Mouse (Mus musculus) embryo, embryonic 10.5 days (tissue): ENCODE data around the gene Havcr1.
A peak's percentile ranks its signal among the peaks of the same experiment; 100 is the strongest.
"Not testable (repeated sequence)": the region's sequence is repeated elsewhere in the genome, so short reads cannot be mapped to it uniquely, and the experiment has no call there.

Source experiments
- DNase-seq: peaks from one replicate; pipeline ENCODE4 v3.0.0-alpha.2; 2015; ENCODE audit warnings: low spot score

The Havcr1 gene

GRCm38 (mm10) chr11:46735076-46735475 is at the start of gene Havcr1:
Havcr1 (plus strand) TSS chr11:46735080.
- DNase-seq, result not testable (repeated sequence)

DNA sequence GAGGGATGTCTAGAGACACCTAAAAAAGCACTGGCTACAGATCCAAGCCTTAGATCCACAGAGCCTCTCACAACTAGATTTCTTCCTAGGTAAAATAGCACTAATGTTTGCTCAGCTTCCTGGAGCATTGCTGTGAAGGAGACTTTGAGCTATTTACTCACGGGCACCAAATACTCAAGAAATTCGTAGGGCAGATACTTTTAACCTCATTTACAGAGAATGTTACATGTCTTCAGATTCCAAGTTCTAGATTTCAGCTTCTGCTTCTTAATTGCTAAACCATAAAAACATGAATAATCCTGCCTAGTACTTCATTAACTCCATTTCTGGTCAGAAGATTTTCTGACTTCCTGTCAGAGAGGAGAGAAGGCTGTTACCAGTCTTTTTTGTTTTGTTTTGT is 44.7 kb upstream of the Havcr1 start:
- DNase-seq, result no peak

DNA sequence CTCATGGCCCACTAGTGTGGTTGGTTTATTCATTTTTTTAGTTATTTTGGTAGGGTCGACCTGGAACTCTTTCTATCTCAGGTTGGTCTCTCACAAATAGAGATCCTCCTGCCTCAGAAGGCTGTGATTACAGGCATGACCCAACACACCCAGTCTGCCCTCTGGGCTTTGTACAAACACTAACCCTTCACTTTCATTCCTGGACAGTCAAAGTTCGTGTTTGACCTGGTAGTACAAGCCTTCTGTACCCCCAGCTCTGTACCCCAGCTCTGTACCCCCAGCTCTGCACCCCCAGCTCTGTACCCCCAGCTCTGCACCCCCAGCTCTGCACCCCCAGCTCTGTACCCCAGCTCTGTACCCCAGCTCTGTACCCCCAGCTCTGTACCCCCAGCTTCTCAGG is 39.0 kb upstream of the Havcr1 start:
- DNase-seq, result not testable (repeated sequence)

DNA sequence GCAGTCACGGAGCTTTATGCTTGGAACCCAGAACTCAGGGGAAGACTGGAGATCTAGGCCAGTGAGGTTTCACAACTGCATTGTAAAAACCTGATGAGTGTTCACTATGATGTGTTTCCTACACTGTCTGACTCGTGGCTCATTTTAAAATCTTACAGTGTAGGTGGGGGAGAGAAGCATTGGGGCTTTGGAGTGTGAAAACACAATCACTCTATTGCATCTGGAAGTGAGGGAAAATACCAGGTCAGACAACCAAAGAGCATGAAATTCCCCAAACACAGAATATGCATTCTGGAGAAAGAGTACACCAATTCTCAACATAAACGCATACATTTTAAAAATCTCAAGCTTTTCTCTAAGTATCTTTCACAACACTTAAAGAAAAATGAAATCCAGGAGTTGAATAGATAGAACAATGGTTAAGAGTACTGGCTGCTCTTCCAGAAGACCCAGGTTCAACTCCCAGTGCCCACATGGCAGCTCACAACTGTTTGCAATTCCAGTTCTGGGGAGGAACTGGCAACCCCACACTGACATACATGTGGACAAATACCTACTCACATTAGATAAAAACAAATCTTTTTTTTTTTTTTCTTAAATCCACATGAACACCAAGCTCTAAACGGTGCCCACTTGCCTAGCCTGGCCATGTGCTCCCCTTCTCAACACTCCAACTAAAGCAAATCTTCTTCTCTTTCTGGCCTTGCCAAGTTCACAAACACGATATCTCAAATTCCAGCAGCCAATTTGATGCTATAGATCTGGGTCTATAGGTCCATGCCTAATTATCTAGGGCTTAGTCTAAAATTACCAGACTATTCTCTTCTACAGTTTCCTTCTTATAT is 37.2 kb upstream of the Havcr1 start:
- DNase-seq, result no peak

GRCm38 (mm10) chr11:46698278-46698655 is 36.6 kb upstream of the Havcr1 start:
- no peak for DNase-seq

DNA sequence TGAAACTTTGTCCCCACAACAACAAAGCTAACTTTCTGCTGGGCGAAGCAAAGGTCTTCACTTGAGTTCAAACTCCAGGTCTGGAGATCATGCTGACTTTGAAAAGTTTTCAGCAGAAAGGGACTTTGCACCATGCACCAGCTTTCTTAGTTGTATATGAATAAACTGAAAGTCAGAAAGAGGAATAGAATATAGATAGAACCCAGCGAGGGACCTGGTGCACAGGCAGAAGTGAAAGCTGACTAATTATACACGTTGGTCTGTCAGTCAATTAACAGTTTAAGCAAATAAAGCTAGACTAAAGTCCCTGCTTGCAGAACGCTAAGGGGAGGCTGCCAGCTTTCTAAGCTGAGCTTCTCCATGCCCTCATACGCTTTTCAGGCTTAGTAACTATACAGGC is 36.0 kb upstream of the Havcr1 start:
- DNase-seq, result no peak

GRCm38 (mm10) chr11:46706664-46707356 is 28.1 kb upstream of the Havcr1 start, which contains the start of gene Timd2:
Timd2 (minus strand) TSS chr11:46707061.
- no peak for DNase-seq

DNA sequence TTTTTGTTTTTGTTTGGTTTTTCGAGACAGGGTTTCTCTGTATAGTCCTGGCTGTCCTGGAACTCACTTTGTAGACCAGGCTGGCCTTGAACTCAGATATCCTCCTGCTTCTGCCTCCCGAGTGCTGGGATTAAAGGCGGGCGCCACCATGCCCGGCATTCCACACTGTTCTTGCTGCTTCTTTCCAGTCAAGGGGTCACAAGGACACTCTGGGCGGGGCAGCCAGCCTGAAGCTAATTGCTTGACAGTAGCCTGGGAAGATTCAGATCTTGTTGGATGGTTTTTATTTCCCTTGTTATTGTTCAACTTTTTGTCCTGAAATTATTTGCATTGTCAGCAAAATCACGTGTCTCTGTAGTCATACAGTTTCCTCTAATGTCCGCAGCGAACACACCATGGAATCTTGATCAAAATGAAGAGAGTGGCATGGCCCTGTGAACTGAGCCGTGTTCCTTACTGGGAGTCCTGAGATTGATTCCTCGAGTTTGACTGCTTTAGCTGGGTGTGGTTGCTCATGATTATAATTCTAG is 3.3 kb upstream of the Havcr1 start:
- no peak for DNase-seq

- peak; percentile 53 for DNase-seq
Measured at GRCm38 (mm10) chr11:46733242-46733789, 1.6 kb upstream of the Havcr1 start.

- no peak for DNase-seq
Measured at GRCm38 (mm10) chr11:46734617-46735016, 263 bp upstream of the Havcr1 start.

- no peak for DNase-seq
Measured at GRCm38 (mm10) chr11:46739501-46739900, 4.6 kb downstream of the Havcr1 start.

GRCm38 (mm10) chr11:46740886-46741285 is 6.0 kb downstream of the Havcr1 start:
- no peak for DNase-seq

GRCm38 (mm10) chr11:46741716-46742115 is 6.8 kb downstream of the Havcr1 start:
- DNase-seq, result no peak

GRCm38 (mm10) chr11:46747996-46748395 is 13.1 kb downstream of the Havcr1 start:
- no peak for DNase-seq

DNA sequence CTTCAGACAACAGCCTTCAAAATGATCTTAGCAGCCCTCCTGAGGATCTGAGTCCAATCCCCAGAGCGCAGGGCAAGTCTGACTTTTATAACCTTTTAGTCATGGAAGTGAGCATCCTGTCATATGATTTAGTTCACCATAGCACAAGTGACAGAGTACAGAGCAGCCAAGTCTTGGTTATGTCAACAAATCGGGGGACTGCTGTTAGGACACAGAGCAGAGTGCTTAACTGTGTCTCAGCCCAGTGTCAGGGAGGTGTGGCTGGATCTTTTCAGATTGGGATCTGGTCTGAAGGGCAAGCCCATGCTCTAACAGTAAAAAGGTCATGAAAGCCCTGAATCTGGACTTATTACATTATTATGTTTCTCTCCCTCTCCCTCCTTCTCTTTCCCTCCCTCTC is 18.8 kb downstream of the Havcr1 start:
- peak; percentile 11 for DNase-seq

DNA sequence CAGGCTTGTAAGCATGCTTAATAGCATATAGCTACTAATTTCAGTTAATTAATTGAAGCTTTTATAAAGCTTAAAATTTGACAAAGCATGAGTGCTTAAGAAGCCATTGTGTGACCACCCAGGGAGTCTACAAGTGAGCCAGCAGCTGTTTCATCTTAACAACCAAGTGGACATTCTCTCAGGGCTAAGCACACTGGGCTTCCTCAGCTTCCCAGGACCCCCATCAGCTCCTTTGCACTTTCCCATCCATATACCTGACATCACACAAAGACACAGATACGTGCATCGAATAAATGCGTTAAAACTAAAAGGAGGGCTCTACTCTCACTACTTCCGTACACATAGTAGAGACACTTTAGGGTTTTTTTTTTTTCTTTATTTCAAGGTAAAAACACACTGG is 19.8 kb downstream of the Havcr1 start:
- no peak for DNase-seq

DNA sequence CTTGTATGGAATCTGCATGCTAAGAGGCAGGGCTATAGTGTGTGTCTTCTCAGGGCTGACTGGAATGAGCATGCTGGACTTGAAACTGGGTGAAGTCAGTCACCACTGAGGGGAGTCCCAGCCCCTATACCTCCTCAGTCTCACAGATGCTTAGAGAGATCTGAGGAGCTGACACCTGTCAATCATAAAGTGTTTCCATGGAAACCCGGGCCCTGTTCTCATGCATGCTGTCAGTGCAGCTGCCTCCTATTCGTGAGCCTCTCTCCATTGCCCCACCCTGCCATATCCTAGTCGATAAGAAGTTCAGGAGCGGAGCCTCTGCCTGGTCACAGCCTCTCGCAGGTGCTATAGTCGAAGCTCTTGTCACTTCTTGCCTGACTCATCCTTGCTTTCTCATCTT is 20.8 kb downstream of the Havcr1 start:
- DNase-seq, result not testable (repeated sequence)

GRCm38 (mm10) chr11:46776879-46777278 is 42.0 kb downstream of the Havcr1 start:
- no peak for DNase-seq

- peak; percentile 6 for DNase-seq
Measured at GRCm38 (mm10) chr11:46779811-46780210, 44.9 kb downstream of the Havcr1 start.

- DNase-seq, result no peak
Measured at GRCm38 (mm10) chr11:46804440-46804839, 69.6 kb downstream of the Havcr1 start.

- DNase-seq, result no peak
Measured at GRCm38 (mm10) chr11:46810511-46810910, 75.6 kb downstream of the Havcr1 start, which contains the start of gene Timd4. Timd4 (plus strand) TSS chr11:46810800.

DNA sequence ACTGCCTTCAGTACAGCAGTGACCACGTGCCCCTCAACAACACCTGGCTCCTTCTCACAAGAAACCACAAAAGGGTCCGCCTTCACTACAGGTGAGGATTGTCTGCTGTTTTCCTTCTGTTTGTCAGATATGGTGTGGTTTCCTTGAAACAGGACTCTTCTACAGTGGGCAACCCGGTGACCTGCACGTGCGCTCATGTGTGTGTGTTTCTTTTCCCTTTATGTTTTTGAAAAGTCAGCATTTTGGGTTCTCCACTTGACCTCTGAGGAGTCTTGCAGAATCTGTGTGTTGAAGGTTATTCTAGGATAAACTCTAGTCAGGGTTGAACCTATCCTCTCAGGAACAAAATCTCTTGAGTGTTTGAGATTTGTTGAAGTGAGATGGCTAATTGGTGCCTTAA is 82.8 kb downstream of the Havcr1 start:
- no peak for DNase-seq

DNA sequence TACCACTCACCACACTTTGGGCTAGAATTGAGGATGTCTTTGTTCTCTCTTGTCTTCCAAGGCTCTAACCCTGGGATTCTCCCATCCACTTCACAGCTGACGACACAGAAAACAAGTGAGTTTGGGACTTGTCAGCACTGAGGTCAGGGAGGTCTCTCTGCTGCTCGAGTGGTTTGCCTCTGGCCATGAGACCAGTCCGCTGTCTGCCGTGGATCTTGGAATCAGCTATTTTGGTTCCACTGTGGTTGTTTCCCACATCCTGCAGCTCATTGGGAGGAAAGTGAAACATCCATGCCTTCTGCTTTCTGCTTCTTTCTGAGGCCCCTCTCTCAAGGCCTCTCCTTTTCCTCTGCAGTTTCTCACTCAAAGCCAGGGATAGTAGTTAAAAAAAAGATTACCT is 85.0 kb downstream of the Havcr1 start:
- no peak for DNase-seq
